Mouse (Mus musculus): Measurements from ENCODE around the gene Arhgap45.

The Arhgap45 gene

DNA sequence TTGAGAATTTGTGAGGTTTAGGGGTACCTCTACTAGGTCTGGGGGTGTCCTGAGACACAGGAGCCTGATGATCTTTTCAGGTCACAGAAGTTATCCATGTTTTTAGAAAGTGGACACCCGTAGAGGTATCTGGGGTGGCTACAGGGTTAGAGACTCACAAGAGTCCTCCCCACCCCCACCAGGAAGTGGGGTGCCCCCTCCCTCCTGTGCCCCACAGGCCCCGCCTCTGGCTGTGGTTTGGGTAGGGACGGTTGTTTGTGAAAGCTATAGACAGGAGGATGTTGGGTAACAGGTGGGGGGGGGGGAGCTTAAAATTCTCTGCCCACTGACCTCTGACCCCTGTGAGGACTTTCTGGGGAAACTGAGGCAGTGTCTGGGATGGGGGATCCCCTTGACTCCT is 908 bp downstream of the Arhgap45 start:
- no peak for DNase-seq

GRCm38 (mm10) chr10:80017771-80018170 is 1.3 kb downstream of the Arhgap45 start:
- no peak for DNase-seq

GRCm38 (mm10) chr10:80018739-80019297 is 2.4 kb downstream of the Arhgap45 start:
- peak; percentile 31 for DNase-seq

GRCm38 (mm10) chr10:80019471-80020131 is 3.1 kb downstream of the Arhgap45 start:
- DNase-seq = no peak

DNA sequence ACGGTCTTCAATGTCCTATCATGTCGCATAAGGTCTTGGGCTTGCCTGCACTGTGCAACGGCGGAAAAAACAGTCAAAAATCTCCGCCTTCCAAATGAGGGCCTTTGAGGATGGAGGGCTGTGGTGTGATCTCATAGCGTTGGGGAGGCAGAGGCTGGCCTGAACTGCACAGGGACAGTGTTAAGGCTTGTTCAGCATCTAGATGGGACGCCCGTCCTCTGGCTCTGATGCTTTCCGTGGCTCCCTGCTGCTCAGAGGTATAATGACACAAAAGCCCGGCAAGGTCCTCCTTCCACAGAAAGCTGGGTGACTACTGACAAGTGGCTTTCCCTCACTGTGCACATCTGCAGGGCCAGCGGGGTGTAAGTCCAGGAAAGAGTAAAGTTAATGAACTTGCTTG is 3.7 kb downstream of the Arhgap45 start:
- DNase-seq = no peak

GRCm38 (mm10) chr10:80020603-80021319 is 4.3 kb downstream of the Arhgap45 start:
- no peak for DNase-seq

DNA sequence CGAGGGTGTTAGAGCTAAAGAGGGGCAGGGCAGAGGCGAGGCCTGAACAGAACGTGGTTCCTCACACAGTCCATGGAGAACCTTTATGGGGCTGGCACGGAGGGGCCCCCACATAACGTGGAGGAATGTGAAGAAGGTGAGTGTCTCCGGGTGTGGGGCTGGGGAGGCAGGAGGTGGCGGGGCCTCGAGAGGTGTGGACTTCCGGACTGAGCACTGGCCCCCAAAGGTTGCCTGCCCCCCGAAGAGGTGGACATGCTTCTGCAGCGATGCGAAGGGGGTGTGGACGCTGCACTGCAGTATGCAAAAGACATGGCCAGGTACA is 4.8 kb downstream of the Arhgap45 start:
- DNase-seq = no peak

DNA sequence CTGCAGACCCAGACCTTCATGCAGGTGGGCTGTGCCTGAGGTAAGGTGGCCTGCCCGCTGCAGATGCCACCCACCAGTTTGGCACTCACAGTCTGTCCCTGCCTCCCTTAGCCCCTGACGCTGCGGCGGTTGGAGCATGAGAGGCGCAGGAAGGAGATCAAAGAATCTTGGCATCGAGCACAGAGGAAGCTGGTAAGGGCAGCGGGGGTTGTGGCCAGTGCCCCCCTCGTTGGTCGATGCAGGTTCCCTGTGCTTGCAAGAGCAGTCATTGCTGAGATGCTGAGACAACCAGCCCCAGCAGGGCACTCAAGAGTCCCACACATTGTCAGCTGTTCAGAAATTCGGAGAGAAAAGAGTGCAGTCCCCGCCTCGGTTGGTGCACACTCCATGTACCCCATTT is 5.7 kb downstream of the Arhgap45 start:
- DNase-seq = no peak

- DNase-seq = no peak
Observed at GRCm38 (mm10) chr10:80022806-80023205, 6.4 kb downstream of the Arhgap45 start.

GRCm38 (mm10) chr10:80023758-80024157 is 7.3 kb downstream of the Arhgap45 start:
- DNase-seq = no peak

- no peak for DNase-seq
Observed at GRCm38 (mm10) chr10:80024229-80025043, 8.0 kb downstream of the Arhgap45 start.

- no peak for DNase-seq
Observed at GRCm38 (mm10) chr10:80025044-80025347, 8.5 kb downstream of the Arhgap45 start.

DNA sequence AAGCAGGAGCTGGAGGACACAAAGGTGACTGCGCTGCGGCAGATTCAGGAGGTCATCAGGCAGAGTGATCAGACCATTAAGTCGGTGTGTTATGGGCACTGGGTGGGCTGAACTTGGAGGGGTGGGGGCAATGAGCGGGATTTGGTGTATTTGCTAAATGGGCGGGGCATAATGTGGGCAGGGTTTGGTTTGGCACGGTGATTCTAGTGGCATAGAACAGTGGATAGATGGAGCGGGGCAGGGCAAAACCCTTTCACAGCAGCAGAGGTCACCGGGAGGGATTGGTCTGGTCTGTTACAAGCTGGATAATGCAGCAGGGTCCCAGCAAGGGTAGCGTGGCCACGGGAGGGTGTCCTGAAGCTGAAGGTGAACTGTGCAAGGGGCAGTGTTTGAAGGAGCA is 9.0 kb downstream of the Arhgap45 start:
- no peak for DNase-seq

DNA sequence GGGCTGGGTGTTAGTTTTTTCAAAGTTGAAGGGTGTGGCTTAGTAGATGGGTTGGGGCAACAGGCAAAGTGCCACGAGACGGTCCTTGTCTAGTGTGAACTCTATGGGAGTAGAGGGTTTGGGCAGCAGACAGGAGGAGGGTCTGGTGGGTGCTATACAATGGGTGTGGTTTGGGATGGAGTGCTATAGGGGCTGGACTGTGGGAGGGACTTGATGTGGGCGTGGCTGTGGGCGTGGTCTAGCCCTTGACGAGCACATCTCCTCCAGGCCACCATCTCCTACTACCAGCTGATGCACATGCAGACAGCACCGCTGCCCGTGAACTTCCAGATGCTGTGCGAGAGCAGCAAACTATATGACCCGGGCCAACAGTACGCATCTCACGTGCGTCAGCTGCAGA is 9.4 kb downstream of the Arhgap45 start:
- no peak for DNase-seq

DNA sequence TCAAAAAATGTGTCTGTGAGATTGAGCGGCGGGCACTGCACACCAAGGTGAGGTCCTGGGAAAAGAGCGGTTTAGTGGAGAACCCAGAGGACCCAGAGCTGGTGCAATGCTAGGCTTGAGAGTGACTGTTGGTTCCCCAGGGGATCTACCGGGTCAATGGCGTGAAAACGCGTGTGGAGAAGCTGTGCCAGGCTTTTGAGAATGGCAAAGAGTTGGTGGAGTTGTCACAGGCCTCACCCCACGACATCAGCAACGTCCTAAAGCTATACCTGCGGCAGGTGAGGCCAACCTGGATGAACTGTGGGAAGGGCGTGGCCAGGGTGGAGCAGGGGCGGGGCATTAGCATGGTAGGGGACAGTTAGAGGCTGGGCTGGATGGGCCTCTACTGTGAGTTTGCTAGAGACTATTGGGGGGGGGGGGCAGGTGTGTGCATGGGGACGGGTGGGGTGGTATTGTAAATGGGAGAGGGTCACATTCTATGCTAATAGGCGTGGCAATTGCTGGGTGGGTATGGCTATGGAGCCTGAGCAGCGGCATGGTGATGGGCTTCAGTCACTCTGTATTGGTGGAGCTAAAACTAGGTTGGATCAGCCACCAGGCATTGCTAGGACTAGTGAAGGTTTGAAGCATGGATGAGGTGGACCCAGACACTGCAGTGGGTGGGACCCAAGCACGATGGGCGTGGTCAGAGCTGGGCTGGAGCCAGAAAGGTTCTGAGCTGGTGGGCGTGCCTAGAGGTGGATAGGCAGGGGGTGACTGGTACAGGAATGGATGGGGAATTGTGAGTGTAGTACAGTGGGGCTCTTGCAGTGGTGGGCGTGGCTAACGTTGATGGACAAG is 11.4 kb downstream of the Arhgap45 start:
- no peak for DNase-seq

- DNase-seq = no peak
Observed at GRCm38 (mm10) chr10:80028521-80028846, 12.0 kb downstream of the Arhgap45 start.

DNA sequence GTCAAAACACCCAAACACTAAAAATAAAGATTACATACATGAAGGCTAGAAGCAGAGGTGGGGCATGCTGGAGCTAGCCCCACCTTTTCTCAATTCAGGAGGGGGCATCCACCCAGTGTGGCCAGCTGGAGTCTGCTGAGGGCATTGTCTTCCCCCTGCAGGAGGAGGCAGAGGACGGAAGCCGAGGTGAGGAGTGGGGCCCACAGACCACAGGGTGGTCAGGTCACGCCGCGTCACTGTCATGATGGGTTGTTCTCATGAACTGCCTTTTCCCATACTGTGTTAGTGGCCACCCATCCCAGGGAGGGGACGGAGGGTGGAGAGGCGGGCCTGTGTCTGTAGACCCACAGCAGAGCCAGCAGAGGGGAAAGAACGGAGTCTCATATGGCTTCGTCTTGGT is 13.7 kb downstream of the Arhgap45 start:
- no peak for DNase-seq

- DNase-seq = no peak
Observed at GRCm38 (mm10) chr10:80030736-80031135, 14.3 kb downstream of the Arhgap45 start.

- peak; percentile 39 for DNase-seq
Observed at GRCm38 (mm10) chr10:80032799-80033480, 16.5 kb downstream of the Arhgap45 start.

- peak; percentile 56 for DNase-seq
Observed at GRCm38 (mm10) chr10:80033511-80034391, 17.3 kb downstream of the Arhgap45 start.

DNA sequence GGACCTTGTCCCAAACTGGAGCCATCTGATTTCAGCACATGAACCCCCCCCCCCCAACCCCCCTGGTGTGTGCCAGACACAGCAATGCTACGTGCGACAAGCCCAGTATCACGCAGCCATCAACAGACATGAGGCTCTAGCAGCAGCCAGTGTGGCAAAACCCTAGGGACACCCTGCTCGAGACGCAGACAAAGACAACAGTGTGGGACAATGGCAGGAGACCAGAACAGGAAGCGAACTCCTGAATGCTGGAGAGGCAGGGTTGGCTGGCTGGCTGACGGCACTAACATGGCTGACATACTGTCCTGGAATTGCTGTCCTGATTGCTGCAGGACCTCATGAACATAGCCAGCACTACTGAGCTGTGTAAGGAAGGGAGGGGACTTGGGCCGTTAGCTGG is 18.7 kb downstream of the Arhgap45 start:
- DNase-seq = no peak
